Mouse (Mus musculus) right cerebral cortex, adult 2 months (tissue): Measurements from ENCODE around the gene Itga9.

Experiments used
- DNase-seq, 2 experiments: peaks; one replicate each; pipeline ENCODE4 v3.0.0; 2021 to 2022; ENCODE audit warnings: low spot score in 2 of 2

Itga9 gene

DNA sequence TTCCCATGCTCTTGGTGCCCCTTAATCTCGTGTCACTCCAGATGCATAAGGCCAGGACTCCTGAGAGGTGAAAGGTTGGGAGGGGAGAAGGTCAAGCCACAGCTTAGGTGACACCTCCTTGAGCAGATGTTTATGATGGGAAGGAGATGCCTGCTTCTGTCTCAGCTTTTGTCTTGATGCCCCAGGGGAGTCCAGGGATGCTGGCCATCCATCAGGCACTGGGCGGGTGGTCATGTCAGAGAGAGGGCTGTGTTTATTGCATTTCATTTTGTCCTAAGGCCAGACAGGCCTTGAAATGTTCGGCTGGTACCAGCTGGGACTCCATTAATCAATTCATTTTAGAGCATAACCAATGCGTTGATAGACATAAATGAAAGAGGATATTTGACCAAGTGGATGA is 81.8 kb downstream of the Itga9 start:
- DNase-seq = no peak

- no peak for DNase-seq
Observed at GRCm38 (mm10) chr9:118688921-118689451, 82.5 kb downstream of the Itga9 start.

DNA sequence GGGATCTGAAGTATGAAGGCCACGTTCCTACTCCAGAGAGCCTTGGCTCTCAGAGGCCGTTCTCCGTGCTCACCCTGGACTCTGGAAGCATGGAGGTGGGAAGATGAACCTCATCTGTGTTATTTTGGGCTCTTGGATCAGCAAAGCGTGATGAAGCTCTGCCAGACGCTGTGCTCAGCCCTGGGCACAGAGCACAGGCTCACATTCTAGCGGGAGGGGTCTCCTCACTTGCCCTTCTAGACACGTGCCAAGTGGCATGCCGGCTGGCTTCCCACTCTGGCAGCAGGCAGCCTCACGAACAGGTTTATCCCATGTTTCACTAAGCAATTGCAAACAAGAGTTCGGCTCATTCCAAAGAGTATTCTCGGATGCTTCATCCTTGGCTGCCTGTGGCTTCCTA is 86.8 kb downstream of the Itga9 start:
- DNase-seq = peak; percentile 39 to 54

DNA sequence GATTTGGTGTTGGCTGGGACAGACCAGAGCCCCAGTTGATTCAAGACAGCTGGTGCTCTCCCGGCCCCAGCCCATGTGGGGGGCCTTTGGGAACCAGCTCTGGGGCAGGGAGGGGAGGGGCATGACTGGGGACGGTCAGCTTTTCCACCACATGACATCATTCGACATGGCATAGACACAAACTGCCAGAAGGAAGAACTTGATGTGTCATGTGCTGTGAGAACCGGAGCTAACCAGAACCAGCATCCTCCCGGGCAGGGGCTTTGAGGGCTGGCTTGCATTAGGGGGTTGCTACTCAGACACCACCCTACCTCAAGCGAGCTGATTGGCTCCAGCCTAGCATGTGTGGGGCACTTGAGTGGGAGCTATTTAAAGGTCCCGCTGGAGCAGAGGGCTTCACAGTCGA is 87.9 kb downstream of the Itga9 start:
- DNase-seq = no peak

- DNase-seq = no peak
Observed at GRCm38 (mm10) chr9:118698191-118698590, 91.7 kb downstream of the Itga9 start.

- DNase-seq = no peak
Observed at GRCm38 (mm10) chr9:118699716-118700115, 93.2 kb downstream of the Itga9 start.

- no peak for DNase-seq
Observed at GRCm38 (mm10) chr9:118700889-118701288, 94.4 kb downstream of the Itga9 start.

DNA sequence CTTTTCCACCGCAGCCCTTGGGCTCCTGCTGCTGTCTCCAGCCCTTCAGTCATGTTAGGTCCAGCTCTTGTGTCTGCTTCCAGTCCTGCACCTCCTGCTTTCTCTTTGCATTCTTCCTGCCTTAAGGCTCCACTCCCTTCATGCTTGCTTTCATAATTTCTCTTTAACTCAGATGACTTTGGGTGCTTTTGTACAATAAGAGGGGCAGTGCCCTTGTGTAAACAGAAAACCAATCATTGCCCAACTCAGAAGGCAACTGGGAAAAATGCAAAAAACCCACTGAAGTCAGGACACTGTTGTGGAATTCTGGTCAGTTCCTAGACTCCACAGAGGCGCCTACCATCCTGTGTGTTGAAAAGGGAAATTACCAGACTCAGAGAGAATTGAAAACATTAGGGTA is 95.3 kb downstream of the Itga9 start:
- no peak for DNase-seq

DNA sequence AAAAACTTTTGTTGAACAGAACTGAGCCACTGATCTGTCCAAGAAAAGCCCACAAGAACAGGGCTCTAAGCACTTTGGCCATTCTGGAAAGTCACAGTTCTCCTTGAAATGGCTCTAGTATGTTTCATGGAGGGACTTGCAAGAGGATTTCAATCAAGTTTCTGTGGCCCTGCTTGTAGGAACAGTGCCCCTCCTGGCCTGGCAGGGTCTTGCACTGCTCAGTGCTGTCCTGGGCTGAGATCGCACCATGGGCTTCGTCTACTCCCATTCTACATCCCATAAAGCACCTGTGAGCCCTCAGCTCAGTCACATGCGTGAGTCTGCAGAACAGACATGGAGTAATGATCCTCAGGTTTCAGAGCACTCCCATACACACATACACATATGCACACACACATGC is 96.7 kb downstream of the Itga9 start:
- no peak for DNase-seq

DNA sequence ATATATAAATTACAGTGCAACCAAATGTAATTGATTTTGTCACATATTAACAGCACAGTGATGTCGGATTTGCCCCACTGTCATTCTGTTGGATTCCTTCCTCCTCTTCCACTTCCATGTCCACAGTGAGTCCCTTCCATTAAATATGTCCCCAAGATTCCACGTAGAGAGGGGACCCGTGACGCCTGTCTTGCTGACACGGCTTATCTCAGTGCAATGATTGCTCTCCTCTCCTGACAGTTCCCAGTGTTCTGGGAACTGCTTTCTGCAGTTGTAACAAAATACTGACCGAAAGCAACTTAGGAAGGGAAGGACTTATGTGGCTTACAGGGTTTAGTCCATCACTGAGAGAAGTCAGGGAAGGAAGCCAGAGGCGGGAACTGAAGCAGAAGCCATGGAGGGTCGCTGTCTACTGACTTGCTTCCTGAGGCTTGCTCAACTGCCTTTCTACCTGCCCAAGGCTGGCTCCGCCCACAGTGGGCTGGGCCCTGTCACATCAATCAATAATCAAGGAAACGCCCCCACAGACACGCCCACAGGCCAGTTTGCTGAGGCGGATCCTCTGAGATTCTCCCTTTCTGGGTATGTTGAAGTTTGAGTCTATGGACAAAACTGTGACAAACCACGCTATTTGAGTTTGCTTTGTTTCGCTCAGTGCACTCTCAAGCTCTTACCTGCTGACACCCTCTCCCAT is 99.0 kb downstream of the Itga9 start:
- no peak for DNase-seq

DNA sequence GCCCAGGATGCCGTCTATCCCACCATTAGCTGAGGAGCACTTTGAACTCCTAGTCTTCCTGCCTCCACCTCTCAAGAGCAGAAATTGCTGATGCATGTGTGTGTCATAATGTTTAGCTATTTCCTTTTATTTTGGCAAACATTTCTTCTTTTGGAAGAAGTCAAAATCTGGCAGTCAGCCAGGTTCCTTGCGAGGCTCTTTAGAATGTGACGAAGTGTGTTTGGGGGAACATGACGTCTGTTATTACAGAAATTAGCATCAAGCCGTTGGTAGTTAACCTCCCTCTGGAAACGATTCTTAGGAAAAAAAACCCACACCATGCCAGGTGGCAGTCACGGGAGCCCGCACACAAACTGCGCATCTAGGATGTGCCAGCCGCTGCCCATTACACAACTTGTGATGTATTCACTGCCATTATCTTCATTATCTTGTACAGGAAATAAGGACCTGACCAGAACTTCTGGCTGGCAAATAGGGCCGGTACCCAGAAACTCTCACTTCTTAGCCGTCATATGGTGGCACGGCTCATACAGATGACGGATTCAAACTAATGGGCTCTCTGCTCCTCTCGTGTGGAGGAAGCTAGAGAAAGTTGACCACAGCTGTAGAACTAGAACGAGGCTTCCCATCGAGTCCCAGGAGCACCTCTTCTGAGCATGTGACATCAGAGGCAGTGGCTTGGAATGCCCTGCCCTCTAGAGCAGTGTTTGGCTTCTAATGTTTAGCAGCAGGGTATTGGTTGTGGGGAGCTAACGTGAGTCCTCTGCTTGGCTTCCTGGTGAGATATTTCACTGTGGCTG is 99.9 kb downstream of the Itga9 start:
- peak in 1 of 2 experiments; percentile 60 for DNase-seq

DNA sequence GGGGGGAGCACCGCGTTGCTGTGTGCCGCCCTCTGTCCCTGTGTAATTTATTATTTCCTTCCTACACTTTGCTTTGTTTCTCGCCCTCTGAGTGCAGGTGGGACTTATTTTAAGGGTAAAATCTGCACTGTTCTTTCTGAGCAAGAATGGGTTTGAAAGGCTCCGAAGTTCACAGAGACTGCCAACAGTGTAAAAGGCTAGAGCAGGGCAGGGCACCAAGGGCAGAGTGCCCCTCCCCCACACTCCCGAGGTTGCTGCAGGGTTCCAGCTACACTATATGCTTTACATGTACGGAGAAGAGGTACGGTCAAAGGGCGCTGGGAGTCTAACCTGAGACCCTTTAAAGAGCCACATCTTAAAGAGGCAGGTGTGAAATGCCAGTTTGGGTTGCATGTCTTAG is 104.1 kb downstream of the Itga9 start:
- DNase-seq = no peak

- DNase-seq = no peak
Observed at GRCm38 (mm10) chr9:118711749-118712148, 105.3 kb downstream of the Itga9 start.

- no peak for DNase-seq
Observed at GRCm38 (mm10) chr9:118713515-118713914, 107.0 kb downstream of the Itga9 start.

- no peak for DNase-seq
Observed at GRCm38 (mm10) chr9:118714536-118714935, 108.0 kb downstream of the Itga9 start.

- no peak for DNase-seq
Observed at GRCm38 (mm10) chr9:118715971-118716628, 109.6 kb downstream of the Itga9 start.

DNA sequence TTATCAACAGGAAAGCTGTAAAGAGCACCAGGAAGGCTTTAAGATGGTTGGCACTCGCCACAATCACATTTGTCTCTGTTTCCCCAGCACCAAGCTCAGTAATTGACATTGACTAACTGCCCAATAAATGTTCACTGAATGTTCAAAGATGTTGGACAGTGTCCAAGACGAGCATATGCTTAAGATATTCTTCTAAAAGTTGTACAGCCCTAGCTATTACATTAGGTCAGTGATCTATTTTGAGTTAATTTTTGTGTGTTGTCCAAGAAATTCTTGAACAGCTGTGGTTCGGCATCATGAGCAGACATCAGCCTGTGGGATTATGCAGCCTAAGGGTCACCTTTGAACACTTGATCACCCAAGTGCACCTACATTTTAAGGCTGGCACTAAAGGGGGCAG is 110.9 kb downstream of the Itga9 start:
- DNase-seq = no peak

- no peak for DNase-seq
Observed at GRCm38 (mm10) chr9:118718511-118718910, 112.0 kb downstream of the Itga9 start.

DNA sequence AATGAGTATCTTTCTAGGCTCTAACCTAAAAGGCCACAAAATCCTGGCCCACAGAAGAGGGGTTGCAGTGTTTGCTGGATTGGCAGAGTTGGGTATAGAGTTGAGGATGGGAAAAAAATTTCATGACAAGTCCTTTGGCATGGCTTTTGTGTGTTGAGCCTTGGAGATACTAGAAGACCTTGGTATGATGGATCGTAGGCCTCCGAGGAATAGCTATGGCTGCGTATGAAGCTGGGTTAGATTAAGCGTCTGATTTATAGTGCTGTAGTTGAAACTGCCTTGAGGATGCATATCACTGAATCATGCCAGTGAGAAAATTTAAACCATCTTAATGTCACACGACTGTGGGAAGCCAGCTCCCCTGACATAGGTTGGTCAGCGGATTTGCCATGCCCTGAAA is 114.6 kb downstream of the Itga9 start:
- DNase-seq = no peak

DNA sequence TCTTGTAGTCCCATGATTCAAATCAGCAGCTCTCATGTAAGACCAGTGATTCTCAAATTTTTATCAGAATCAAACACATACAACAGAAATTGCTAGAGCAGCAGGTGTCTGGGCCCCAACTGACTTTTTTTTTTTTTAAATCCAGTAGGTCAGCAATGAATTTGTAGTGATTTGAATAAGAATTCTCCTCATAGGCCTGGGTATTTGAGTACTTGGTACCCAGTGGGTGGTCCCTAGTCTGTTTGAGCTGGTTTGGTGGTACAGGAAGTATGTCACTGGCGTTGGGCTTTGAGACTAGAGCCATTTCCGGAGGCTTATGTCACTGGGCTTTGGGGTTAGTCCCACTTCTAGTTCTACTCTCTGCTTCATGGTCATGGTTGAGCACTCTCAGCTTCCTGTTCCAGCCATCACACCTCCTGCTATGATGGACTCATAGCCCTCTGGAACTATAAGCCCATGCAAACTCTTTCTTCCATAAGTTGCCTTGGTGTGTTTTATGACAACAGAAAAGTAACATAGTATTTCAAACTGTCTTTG is 116.4 kb downstream of the Itga9 start:
- no peak for DNase-seq

DNA sequence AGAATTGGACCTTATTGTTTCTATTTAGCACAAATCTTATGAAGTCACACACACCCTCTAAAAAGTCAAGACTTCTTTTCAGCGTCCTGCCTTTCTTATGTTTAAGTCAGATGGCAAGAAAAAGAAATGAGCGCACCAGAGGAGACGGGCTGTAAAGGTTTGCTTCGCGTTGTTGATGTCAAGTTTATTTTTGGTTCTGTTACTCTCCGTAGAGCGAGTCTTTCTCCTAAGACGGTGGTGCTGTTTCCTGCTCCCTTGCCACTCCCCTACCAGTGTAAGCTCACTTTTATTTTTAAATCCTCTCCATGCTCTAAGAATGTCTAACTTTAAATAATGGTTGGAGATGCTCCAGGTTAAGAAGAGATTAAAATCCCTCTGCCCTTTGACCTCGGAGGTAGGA is 118.6 kb downstream of the Itga9 start:
- no peak for DNase-seq

DNA sequence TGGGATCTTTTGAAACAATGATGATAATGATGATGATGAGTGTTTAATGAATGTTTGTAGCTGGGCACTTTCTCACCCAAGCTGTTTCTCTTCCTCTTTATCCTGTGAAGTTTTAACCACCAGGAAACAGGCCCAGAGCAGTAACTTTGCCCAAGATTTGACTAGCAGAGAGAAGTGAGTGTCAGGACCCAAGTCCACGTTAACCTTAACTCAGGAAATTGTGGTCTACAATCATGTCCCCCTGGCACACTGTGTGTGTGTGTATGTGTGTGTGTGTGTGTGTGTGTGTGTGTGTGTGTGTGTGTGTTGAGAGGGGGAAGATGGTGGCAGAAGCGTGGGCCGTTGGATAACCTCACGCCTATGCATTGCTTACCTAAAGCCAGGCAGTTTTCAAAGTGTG is 120.1 kb downstream of the Itga9 start:
- DNase-seq = no peak
